Mouse (Mus musculus) G1E (cell line): ENCODE measurements around the gene Wdr95. TPM values are rescaled to one million over a fixed set of nuclear protein-coding genes. Genes with fewer than 3 reads are reported as not detected.

ENCODE experiments used
- ATAC-seq: 2 replicates; pipeline ENCODE4 v1.8.0; 2016; ENCODE audit warnings: mild to moderate bottlenecking; ENCODE audit not compliant: insufficient number of reproducible peaks, poor library complexity, low FRiP score, severe bottlenecking; ENCODE audit errors: extremely low read depth
- DNase-seq: peaks from one replicate; pipeline ENCODE4 v3.0.0; 2012; ENCODE audit warnings: low spot score
- H3K27me3 ChIP-seq: 2 replicates; pipeline ENCODE4 v1.6.1; 2012; ENCODE audit warnings: mild to moderate bottlenecking, low read length, inconsistent platforms; ENCODE audit not compliant: insufficient read depth
- H3K36me3 ChIP-seq: replicated peaks from 2 replicates; pipeline ENCODE3; 2012; ENCODE audit warnings: mild to moderate bottlenecking, inconsistent platforms
- H3K4me1 ChIP-seq: 2 replicates; pipeline ENCODE4 v1.6.1; 2012; ENCODE audit warnings: low read depth, low read length, inconsistent platforms, mixed read lengths; ENCODE audit not compliant: insufficient read depth
- H3K4me3 ChIP-seq: 2 replicates; pipeline ENCODE4 v1.5.1; 2012; ENCODE audit warnings: low read depth, mild to moderate bottlenecking, inconsistent platforms, low read length, moderate library complexity, mixed read lengths
- H3K9me3 ChIP-seq: replicated peaks from 2 replicates; pipeline ENCODE4 v1.6.1; 2012; ENCODE audit warnings: inconsistent platforms
- CTCF ChIP-seq: IDR thresholded peaks from 2 replicates; pipeline ENCODE4 v1.5.1; 2012; ENCODE audit warnings: low read depth, low read length, inconsistent platforms, mixed read lengths
- GATA1 ChIP-seq: IDR thresholded peaks from 2 replicates; pipeline ENCODE4 v1.6.1; 2012; ENCODE audit warnings: borderline replicate concordance, low read length, inconsistent platforms, mixed read lengths
- GATA2 ChIP-seq: IDR thresholded peaks from 2 replicates; pipeline ENCODE4 v1.6.1; 2012; ENCODE audit warnings: low read depth, low read length, inconsistent platforms, borderline replicate concordance
- POLR2AphosphoS5 ChIP-seq: IDR thresholded peaks from 2 replicates; pipeline ENCODE4 v1.6.1; 2012; ENCODE audit warnings: low read depth, low read length, inconsistent platforms; ENCODE audit not compliant: insufficient replicate concordance
- TAL1 ChIP-seq: conservative IDR thresholded peaks from 2 replicates; pipeline ENCODE4 v1.6.1; 2012; ENCODE audit warnings: low read depth, low read length, inconsistent platforms, mixed read lengths
- polyA plus RNA-seq: library from polyadenylated mRNA; stranded (reverse); fragments of >175 nt; gene quantifications from 2 replicates; pipeline ENCODE4 v1.2.3, GENCODE M21; 2012
- total RNA-seq, 2 experiments: library from RNA; stranded (forward) in 1 of 2; stranded (reverse) in 1 of 2; fragments of 200-1000 nt in 1 of 2; fragments of >200 nt in 1 of 2; fragmentation: Nextera tagmentation in 1 of 2; gene quantifications; 2 replicates each; pipeline ENCODE4 v1.2.3; 2014 to 2017

Wdr95 gene
- total and polyA plus RNA-seq, 3 experiments, result not detected

DNA sequence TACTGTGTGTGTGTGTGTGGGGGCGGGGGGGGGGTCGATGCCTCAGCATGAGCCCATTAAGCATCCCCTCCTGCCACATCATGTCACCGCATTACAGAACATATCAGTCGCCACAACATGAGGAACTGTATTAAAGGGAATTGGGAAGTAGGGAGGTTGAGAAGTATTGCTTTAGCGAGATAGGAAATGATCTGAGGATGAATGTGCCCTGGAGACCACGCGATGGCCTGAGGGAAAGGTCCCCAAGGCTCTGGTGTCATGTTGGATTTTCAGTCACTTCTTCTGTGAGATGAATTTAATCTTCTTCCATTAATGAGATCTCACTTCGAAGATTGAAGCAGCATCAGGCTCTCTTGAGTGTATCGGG lies 130.9 kb downstream of the Wdr95 start:
- ATAC-seq (no peak), DNase-seq (no peak)
- H3K4me3 ChIP-seq, result no peak overlapping the region
- TF ChIP-seq CTCF (no peak), POLR2AphosphoS5 (no peak), GATA1 (no peak), GATA2 (no peak), TAL1 (no peak)
- H3K27me3 ChIP-seq, result 0 out of 2 replicates have a peak, but pooled peaks cover 2% of the 10 kb centered on the region
- H3K4me1 ChIP-seq, result peaks cover 9% of the 10 kb centered on the region; the same call in 1 of the 2 replicates
- H3K9me3 ChIP-seq, result peaks cover 4% of the 10 kb centered on the region
- H3K36me3 ChIP-seq, result no peaks in the 10 kb centered on the region

DNA sequence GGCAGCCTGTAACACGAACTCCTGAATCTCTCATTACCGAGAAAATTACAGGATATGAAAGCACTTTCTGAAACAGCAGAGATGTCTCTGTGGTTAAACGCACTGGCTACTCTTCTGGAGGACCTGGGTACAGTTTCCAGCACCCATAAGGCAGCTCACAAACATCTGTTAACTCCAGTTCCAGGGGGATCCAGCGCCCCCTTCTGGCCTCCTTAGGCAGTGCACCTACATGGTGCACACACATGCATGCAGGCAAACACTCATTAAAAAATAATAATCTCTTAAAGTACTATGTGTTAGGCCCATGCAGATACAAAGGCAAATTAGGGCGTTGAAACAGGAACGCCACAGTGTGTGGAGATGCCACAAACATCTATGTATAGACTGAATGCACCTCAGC lies 132.9 kb downstream of the Wdr95 start:
- TF ChIP-seq GATA2, result no peak
- TF ChIP-seq POLR2AphosphoS5, result no peak
- TF ChIP-seq CTCF, result no peak
- no peak for TF ChIP-seq TAL1
- no peak for TF ChIP-seq GATA1
- ATAC-seq, result no peak

More for the DNA sequence above, 132.9 kb downstream of the Wdr95 start:
- Histone ChIP-seq H3K4me1 (peaks cover 6% of the 10 kb centered on the region; the same call in 1 of the 2 replicates), H3K36me3 (no peaks in the 10 kb centered on the region), H3K27me3 (0 out of 2 replicates have a peak, but pooled peaks cover 2% of the 10 kb centered on the region), H3K4me3 (no peak overlapping the region), H3K9me3 (peaks cover 4% of the 10 kb centered on the region)
- DNase-seq, result no peak

Other genes with a start within 250 kb of the Wdr95 start
- gene Medag, start 116.9 kb upstream of the Wdr95 start, total RNA-seq (2014; fragmentation: Nextera tagmentation), result not detected in 2 replicates
- 0.06 and 0.11 TPM in 2 replicates for gene Medag, start 116.9 kb upstream of the Wdr95 start, total RNA-seq (2017)
- not detected in 2 replicates for gene Medag, start 116.9 kb upstream of the Wdr95 start, polyA plus RNA-seq
- gene Tex26, start 89.0 kb upstream of the Wdr95 start, total RNA-seq (2014; fragmentation: Nextera tagmentation), result not detected in 2 replicates
- 0.44 TPM in 1 of 2 replicates, not detected in the other for gene Tex26, start 89.0 kb upstream of the Wdr95 start, total RNA-seq (2017)
- not detected in 2 replicates for gene Tex26, start 89.0 kb upstream of the Wdr95 start, polyA plus RNA-seq
- gene Hsph1, start 107.7 kb downstream of the Wdr95 start, total RNA-seq (2014; fragmentation: Nextera tagmentation), result 75.9 and 79.0 TPM in 2 replicates
- 22.5 and 30.2 TPM in 2 replicates for gene Hsph1, start 107.7 kb downstream of the Wdr95 start, total RNA-seq (2017)
- 113 and 145 TPM in 2 replicates for gene Hsph1, start 107.7 kb downstream of the Wdr95 start, polyA plus RNA-seq
- 15.4 and 18.1 TPM in 2 replicates for gene B3glct, start 149.6 kb downstream of the Wdr95 start, total RNA-seq (2014; fragmentation: Nextera tagmentation)
- 3.3 and 4.6 TPM in 2 replicates for gene B3glct, start 149.6 kb downstream of the Wdr95 start, total RNA-seq (2017)
- gene B3glct, start 149.6 kb downstream of the Wdr95 start, polyA plus RNA-seq, result 3.6 and 5.2 TPM in 2 replicates